Mouse (Mus musculus) cerebral cortex, adult 2 months (tissue): ENCODE results near the gene Mpv17.

Experiments used
- WGBS: fragments of 180-500 bp; shearing (Covaris S2); methylation state at CpG from one replicate; pipeline ENCODE4 v1.1.7; 2018; 5-methylcytosine and 5-hydroxymethylcytosine counted together

Gene Mpv17

GRCm38 (mm10) chr5:31183678-31184077 lies 29.6 kb upstream of the Mpv17 start:
- 62% methylated on average over 4 of the region's 4 CpGs for WGBS

- 91% methylated on average over 9 of the region's 9 CpGs for WGBS
Observed at GRCm38 (mm10) chr5:31181183-31181770, 27.2 kb upstream of the Mpv17 start.

DNA sequence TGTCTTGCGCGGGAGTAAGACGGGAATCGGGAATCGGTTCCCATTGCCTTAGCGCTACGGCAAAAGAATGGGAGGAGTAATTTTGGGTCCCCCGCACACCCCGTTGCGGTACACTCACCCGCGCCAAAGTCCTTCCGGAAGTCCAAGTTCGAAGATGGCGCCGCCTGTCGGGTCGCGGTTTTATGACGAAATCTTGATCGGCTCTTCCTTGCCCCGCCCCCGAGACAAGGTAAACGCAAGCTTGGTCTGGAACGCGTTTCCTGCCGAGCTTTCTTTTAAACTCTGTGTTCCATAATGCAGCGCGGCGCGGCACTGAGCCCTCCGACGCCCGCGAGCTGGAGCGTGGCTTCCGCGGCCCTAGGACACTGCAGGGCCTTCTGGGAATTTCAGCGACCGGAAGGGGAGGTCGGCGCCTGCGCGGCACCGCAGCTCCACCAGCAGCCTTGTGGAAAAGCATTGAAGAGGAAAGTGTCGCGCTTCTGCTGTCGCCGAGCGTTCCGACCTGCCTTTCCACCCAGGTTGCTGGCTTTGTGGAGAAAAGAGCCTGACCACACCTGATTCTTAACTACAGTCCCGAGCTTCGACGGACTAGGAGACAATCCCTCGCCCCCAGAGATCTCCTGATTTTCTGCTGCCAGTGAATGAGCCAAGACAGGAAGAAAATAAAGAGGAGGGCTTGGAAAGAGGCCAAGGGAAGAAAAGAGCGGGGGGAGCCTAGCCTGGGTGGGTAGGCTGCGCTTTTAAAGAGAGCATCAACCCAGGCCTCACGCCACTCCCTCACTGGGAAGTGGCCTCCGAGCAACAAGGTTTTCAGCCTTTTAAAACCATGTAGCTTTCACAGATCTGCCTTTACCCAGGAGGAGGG lies 25.9 kb upstream of the Mpv17 start, which contains the start of the genes Gm29609 and Gtf3c2:
Gm29609 (minus strand) TSS at position 146 of the 865 bp plus-strand sequence.
Gtf3c2 (minus strand) TSS at position 379 of the 865 bp plus-strand sequence.
- WGBS, result under 1% methylated on average over 59 of the region's 59 CpGs

- under 1% methylated on average over 25 of the region's 25 CpGs for WGBS
Observed at GRCm38 (mm10) chr5:31179301-31179765, 25.3 kb upstream of the Mpv17 start.

DNA sequence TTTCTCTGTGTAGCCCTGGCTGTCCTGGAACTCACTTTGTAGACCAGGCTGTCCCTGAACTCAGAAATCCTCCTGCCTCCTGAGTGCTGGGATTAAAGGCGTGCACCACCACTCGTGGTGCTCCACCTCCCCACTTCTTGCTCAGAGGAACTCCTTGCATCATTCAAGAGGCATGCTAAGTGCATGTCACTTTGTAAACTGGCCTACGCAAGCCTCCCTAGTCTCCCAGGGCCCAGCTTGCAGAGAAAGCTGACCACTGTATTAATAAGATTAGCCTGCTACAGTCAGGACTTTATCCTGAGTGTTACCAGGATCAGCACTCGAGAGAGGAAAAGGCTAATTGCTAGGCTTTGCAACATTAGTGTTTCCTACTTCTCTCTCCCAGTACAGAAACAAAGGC lies 14.6 kb upstream of the Mpv17 start:
- WGBS, result 95% methylated on average over 4 of the region's 4 CpGs

DNA sequence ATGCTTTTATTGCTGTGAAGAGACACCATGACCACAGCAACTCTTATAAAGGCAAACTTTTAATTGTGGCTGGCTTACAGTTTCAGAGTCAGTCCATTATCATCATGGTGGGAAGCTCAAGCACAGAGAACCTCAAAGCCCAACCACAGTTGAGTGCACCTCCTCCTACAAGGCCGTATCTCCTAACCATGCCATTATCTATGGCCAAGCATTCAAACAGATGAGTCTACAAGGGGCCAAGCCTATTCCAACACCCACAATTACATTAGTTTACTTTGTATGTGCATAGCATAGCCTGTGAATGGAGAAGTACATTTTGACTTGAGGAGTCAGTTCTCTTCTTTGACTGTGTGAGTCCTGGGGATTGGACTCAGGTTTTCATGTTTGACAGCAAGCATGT lies 10.8 kb upstream of the Mpv17 start:
- WGBS, result 95% methylated on average over 1 of the region's 1 CpGs

- 16% methylated on average over 6 of the region's 6 CpGs for WGBS
Observed at GRCm38 (mm10) chr5:31153516-31154151, 417 bp downstream of the Mpv17 start.

- 88% methylated on average over 3 of the region's 3 CpGs for WGBS
Observed at GRCm38 (mm10) chr5:31151746-31152145, 2.3 kb downstream of the Mpv17 start.

DNA sequence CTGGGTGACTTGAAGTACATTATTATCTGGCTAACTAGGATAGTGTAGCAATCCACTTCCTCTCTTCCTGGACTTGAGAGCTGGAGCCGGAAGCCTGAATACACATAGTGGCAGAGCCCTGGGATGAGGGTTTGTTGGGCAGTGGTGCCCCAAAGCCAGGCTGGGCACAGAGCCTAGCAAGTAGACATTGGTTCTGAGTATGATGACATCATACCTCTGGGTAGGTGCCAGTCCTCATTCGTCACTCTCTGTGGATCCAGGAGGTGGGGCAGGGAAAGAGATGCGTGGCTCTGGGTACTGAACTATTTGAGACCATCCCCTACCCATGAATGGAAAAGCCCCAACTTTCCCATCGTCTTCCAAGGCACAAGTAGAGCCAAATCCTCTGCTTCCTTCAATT lies 4.3 kb downstream of the Mpv17 start:
- WGBS, result 53% methylated on average over 4 of the region's 4 CpGs

DNA sequence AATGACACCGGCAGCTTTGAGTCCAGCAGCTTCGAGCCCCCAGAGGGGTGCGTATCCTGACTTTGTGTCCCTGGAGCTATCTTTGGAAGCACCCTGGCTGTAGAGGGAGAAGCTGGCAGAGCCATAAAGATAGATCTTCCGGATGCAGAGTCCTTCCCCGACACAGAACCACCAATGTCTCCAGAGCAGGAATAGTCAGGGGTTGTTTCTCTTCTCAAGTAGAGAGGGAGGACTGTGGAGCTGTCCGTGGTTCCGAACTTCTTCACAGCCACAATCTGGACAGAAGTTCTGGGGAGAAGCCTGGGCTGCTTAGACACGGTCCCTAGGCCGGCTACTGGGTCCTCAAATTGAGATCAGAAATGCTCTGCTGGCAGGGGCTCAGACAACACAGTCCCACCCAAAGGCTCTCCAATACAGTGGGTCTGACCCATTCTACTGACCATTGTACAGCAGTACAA lies 15.1 kb downstream of the Mpv17 start:
- WGBS, result 20% methylated on average over 9 of the region's 9 CpGs

DNA sequence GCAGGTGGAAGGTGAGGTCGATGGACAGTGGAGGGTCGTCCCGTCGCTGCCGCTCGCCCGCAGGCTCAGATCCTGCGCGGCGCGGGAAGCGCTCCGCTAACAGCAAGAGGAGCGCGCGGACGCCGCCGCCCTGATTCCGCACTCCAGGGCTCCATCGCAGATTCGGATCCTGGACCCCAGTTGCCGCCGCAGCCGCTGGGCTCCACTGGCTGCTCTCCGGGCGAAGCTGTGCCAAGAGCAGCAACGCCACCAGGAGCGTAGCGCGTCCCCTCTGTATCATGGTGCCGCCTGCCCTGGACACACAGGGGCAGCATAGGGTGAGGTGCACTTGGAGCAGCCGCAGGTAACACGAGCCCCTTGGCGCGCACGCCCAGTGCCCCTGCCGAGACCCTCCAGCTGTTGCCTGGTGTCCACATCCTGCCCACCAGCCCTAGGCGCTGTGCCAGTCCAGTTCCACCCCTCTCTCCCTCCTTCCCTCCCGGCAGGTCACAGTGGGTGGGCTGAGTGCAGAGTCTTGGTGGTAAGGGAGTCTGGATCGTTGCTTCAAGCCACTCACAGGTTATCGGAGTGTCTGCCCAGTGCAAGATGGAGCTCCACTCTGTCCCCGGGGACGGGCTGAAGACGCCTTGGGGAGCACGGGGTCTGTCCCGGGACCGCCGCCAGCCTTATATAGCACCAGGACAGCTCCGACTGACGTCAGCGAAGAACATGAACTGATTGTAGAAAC lies 15.6 kb downstream of the Mpv17 start, which contains the start of gene Ucn:
Ucn (minus strand) TSS at position 589 of the 727 bp plus-strand sequence.
- 2% methylated on average over 50 of the region's 52 CpGs for WGBS

- under 1% methylated on average over 13 of the region's 13 CpGs for WGBS
Observed at GRCm38 (mm10) chr5:31137658-31138057, 16.4 kb downstream of the Mpv17 start.

- 2% methylated on average over 33 of the region's 33 CpGs for WGBS
Observed at GRCm38 (mm10) chr5:31136730-31137424, 17.2 kb downstream of the Mpv17 start.

GRCm38 (mm10) chr5:31126050-31126449 lies 28.0 kb downstream of the Mpv17 start:
- WGBS, result 46% methylated on average over 5 of the region's 5 CpGs

GRCm38 (mm10) chr5:31123481-31123880 lies 30.6 kb downstream of the Mpv17 start:
- 46% methylated on average over 2 of the region's 2 CpGs for WGBS

DNA sequence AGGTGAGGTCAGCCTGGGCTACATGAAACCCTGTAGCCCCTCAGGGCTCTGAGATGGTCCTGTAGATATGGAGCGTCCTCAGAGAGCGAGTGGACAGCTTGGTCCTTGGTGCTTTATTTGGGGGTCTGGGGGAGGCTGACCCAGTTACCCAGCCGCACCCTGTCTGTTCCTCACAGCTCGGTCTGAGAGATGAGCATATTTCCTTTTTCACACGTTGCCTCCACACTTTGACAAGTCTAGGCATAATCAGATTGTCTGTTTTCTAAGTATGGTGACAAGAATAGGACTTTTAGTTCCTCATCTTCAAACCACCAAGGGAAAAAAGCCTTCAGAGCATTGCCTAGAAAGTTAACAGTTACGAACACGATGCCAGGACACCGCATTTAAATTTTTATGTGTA lies 32.9 kb downstream of the Mpv17 start:
- 44% methylated on average over 8 of the region's 8 CpGs for WGBS

- 42% methylated on average over 10 of the region's 10 CpGs for WGBS
Observed at GRCm38 (mm10) chr5:31116912-31117311, 37.1 kb downstream of the Mpv17 start.

DNA sequence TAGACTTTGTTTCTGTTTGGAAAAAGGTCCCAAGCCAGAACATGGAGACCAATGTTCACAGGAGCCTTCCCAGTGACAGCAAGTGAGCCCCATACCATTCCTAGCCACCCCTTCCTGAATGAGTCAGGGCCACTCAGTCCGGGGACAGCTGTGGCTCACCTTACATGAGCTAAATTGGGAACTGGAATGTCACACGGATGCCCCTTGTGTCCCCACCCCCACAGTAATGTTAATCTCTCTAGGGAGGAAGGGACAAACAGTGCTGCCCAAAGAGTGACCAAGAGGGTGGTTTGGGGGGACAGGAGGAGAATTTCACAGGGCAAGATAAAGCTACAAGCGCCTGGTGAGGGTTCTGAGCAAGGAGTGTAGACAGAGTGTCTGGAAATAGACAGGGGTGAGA lies 37.7 kb downstream of the Mpv17 start, which contains the start of gene Trim54:
Trim54 (plus strand) TSS at position 359 of the 400 bp plus-strand sequence.
- WGBS, result 53% methylated on average over 3 of the region's 3 CpGs

- 34% methylated on average over 7 of the region's 7 CpGs for WGBS
Observed at GRCm38 (mm10) chr5:31110781-31111180, 43.3 kb downstream of the Mpv17 start.

DNA sequence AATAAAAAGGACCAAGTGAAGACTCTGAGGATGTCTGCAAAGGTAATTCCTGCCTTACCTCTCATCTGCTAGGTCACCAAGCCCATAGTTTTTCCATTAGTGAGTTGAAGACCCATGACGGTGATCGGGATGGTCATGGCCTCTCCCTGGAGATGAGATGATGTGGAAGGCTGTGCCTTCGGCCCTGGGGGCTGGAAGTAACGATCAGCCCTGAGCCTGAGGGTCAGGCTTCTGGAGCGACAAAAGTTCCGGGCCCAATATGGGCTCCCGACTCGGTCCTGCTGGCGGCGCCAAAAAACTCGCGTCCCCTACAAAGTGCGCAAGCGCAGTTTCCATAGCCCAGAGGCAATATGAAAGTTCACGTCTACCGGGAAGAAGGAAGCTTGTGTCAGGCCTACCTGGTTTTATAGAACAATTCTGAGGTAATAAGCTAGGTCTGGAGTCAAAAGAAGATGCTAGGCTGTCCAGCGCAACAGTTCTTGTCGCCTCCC lies 46.0 kb downstream of the Mpv17 start, which contains the start of gene Slc30a3:
Slc30a3 (minus strand) TSS at position 238 of the 491 bp plus-strand sequence.
- WGBS, result 94% methylated on average over 18 of the region's 18 CpGs
